Mouse (Mus musculus): ENCODE results near the gene Def6. TPM values are rescaled to one million over a fixed set of nuclear protein-coding genes. Genes with fewer than 3 reads are reported as not detected.

The Def6 gene
- polyA plus RNA-seq, 1 experiment from 2014 or later: 5.6 TPM

DNA sequence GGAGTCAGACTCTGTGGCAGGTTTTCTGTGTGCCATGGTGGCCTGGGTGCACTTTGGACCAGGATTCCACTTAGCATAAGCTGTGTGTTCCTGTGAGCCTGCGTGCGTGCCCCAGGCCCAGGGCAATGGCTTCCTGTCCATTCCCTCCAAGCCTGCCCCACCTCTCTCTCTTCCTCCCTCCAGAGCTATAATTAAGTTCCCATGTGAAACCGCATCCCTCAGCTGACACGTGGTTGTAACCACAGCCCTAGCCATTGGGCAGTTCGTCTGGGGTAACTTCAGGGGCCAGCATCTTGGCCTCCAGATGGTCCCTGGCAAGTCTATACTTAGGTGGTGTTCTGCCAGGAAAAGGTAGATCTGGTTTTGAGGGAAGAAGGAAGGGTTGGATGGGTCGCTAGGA lies 40.0 kb downstream of the Def6 start:
- Histone ChIP-seq H3K9me3 (no peaks in the 10 kb centered on the region), H3K4me1 (replicated peaks) (peaks cover 58% of the 10 kb centered on the region), H3K27me3 (no peaks in the 10 kb centered on the region), H3K4me2 (no peak overlapping the region), H3K36me3 (no peaks in the 10 kb centered on the region), H3K9ac (no peak overlapping the region), H3K4me3 (no peak overlapping the region), H3K27ac (replicated peaks) (no peak overlapping the region)
- 63% methylated on average over 6 of the region's 6 CpGs for WGBS
- ATAC-seq (ENCODE audit: low read depth): no peak

DNA sequence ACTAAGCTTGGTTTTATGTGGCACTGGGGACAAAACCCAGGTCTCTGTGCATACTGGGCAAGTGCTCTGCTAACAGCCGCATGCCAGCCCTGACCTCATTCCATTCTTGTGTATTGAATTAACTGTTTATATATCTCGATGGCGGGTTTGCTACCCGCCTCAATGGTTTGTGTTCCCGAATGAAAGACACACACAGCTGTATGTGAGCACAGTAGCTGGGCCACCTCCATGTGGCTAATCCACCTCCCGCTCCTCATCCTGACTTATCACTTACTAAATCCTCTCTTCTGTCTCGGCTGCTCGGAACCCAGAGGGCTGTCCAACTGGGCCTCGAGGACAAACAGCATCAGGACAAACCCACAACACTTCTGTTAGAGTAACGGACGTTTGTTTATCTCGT lies 41.5 kb downstream of the Def6 start:
- no peak overlapping the region for H3K27ac ChIP-seq (replicated peaks)
- no peak overlapping the region for H3K4me2 ChIP-seq
- no peaks in the 10 kb centered on the region for H3K27me3 ChIP-seq
- peaks cover 58% of the 10 kb centered on the region for H3K4me1 ChIP-seq (replicated peaks)
- no peak for ATAC-seq (ENCODE audit: low read depth)
- no peak overlapping the region for H3K4me3 ChIP-seq
- no peak overlapping the region for H3K9ac ChIP-seq
- H3K9me3 ChIP-seq: no peaks in the 10 kb centered on the region
- no peaks in the 10 kb centered on the region for H3K36me3 ChIP-seq
- WGBS: 77% methylated on average over 12 of the region's 12 CpGs

GRCm38 (mm10) chr17:28251579-28252280 lies 44.2 kb downstream of the Def6 start:
- Histone ChIP-seq H3K36me3 (no peaks in the 10 kb centered on the region), H3K4me2 (no peak overlapping the region), H3K9ac (no peak overlapping the region), H3K27ac (replicated peaks) (0 out of 2 replicates have a peak overlapping the region, but pooled peaks have one; percentile 28), H3K4me3 (no peak overlapping the region), H3K4me1 (replicated peaks) (peaks cover 61% of the 10 kb centered on the region), H3K27me3 (no peaks in the 10 kb centered on the region), H3K9me3 (no peaks in the 10 kb centered on the region)
- no peak for ATAC-seq (ENCODE audit: low read depth)
- WGBS: 89% methylated on average over 12 of the region's 12 CpGs

DNA sequence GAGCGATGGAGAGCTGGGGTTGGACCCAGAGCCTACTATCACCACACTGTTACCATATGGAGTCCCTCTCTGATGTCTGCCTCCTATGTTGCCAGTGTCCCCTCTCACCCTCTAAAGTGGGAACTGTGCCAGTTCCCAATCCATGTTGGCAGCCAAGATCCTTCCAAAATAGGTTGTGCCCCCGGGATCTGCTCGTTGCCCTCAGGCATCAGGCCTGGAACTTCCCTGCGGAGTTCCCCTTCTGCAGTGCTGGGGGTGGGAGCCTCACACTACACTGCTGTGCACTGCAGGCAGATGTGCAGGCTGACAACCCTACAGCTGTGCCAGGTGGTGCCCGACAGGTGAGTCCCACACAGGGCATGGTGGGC lies 44.7 kb downstream of the Def6 start:
- Histone ChIP-seq H3K27me3 (no peaks in the 10 kb centered on the region), H3K4me2 (no peak overlapping the region), H3K4me1 (replicated peaks) (peaks cover 61% of the 10 kb centered on the region), H3K4me3 (no peak overlapping the region), H3K36me3 (no peaks in the 10 kb centered on the region), H3K27ac (replicated peaks) (0 out of 2 replicates have a peak overlapping the region, but pooled peaks have one; percentile 28), H3K9me3 (no peaks in the 10 kb centered on the region), H3K9ac (no peak overlapping the region)
- 76% methylated on average over 5 of the region's 5 CpGs for WGBS
- ATAC-seq (ENCODE audit: low read depth): no peak

DNA sequence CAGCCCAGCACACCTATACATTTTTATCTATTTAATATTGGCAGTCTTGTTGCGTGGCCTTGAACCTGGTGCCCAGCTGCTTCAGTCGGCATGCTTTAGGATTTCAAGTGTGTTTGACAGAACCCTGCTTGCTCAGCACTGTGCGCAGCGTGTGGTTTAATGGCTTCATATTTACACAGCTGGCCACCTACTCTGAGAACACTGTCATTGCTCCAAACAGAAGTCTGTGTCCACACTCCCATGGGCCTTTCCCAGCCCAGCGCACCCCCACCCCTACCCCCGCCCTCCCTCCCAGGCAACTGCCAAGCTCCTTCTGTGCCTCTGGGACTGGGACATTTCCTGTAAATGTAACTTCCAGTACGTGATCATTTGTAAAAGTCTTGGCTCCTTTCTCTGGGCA lies 45.6 kb downstream of the Def6 start:
- no peak overlapping the region for H3K9ac ChIP-seq
- H3K27ac ChIP-seq (replicated peaks): 0 out of 2 replicates have a peak overlapping the region, but pooled peaks have one; percentile 13
- no peaks in the 10 kb centered on the region for H3K36me3 ChIP-seq
- no peaks in the 10 kb centered on the region for H3K9me3 ChIP-seq
- no peaks in the 10 kb centered on the region for H3K27me3 ChIP-seq
- H3K4me1 ChIP-seq (replicated peaks): peaks cover 61% of the 10 kb centered on the region
- WGBS: 62% methylated on average over 7 of the region's 7 CpGs
- no peak overlapping the region for H3K4me2 ChIP-seq
- no peak overlapping the region for H3K4me3 ChIP-seq
- ATAC-seq (ENCODE audit: low read depth): no peak

GRCm38 (mm10) chr17:28254804-28255203 lies 47.2 kb downstream of the Def6 start:
- no peak overlapping the region for H3K9ac ChIP-seq
- no peaks in the 10 kb centered on the region for H3K36me3 ChIP-seq
- H3K27me3 ChIP-seq: no peaks in the 10 kb centered on the region
- peaks cover 53% of the 10 kb centered on the region for H3K4me1 ChIP-seq (replicated peaks)
- peak; percentile 44; the same call in 1 of the 2 replicates for ATAC-seq (ENCODE audit: low read depth)
- no peak overlapping the region for H3K4me2 ChIP-seq
- H3K9me3 ChIP-seq: no peaks in the 10 kb centered on the region
- no peak overlapping the region for H3K4me3 ChIP-seq
- H3K27ac ChIP-seq (replicated peaks): peak overlapping the region; percentile 82
- WGBS: 26% methylated on average over 4 of the region's 4 CpGs

GRCm38 (mm10) chr17:28255651-28256050 lies 48.1 kb downstream of the Def6 start:
- H3K4me1 ChIP-seq (replicated peaks): peaks cover 53% of the 10 kb centered on the region
- H3K9me3 ChIP-seq: no peaks in the 10 kb centered on the region
- H3K27me3 ChIP-seq: no peaks in the 10 kb centered on the region
- H3K4me3 ChIP-seq: no peak overlapping the region
- H3K27ac ChIP-seq (replicated peaks): peak overlapping the region; percentile 82
- H3K36me3 ChIP-seq: no peaks in the 10 kb centered on the region
- whole genome bisulfite sequencing: 38% methylated on average over 5 of the region's 5 CpGs
- 0 out of 2 replicates have a peak overlapping the region, but pooled peaks have one; percentile 7 for H3K4me2 ChIP-seq
- 0 out of 2 replicates have a peak overlapping the region, but pooled peaks have one; percentile 4 for H3K9ac ChIP-seq
- ATAC-seq (ENCODE audit: low read depth): peak; percentile 19; the same call in 1 of the 2 replicates

- no peaks in the 10 kb centered on the region for H3K36me3 ChIP-seq
- H3K4me2 ChIP-seq: no peak overlapping the region
- H3K4me3 ChIP-seq: no peak overlapping the region
- H3K9ac ChIP-seq: 0 out of 2 replicates have a peak overlapping the region, but pooled peaks have one; percentile 5
- no peak for ATAC-seq (ENCODE audit: low read depth)
- H3K9me3 ChIP-seq: no peaks in the 10 kb centered on the region
- H3K27me3 ChIP-seq: no peaks in the 10 kb centered on the region
- H3K4me1 ChIP-seq (replicated peaks): peaks cover 47% of the 10 kb centered on the region
- 74% methylated on average over 13 of the region's 13 CpGs for WGBS
- peak overlapping the region; percentile 82 for H3K27ac ChIP-seq (replicated peaks)
Observed at GRCm38 (mm10) chr17:28256651-28257328, 49.2 kb downstream of the Def6 start.

DNA sequence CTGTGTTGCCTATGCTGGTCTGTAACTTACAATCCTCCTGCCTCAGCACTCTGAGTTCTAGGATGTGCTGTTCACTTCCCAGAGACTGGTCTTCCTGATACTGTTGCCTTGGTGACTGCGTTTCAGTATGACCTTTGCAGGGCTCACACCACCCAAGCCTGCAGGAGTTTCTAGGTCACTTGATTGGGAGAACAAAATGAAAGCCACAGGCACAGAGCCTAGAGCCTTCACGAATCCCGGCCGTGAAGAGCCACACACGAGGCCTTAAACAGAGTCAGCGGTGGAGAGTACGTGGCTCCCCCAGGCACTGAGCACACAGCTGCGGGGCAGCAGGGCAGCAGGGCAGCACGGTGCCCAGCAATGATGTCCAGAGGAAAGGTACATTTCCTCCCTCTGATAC lies 50.7 kb downstream of the Def6 start:
- ATAC-seq (ENCODE audit: low read depth): no peak
- WGBS: 82% methylated on average over 9 of the region's 9 CpGs
- H3K4me3 ChIP-seq: no peak overlapping the region

GRCm38 (mm10) chr17:28259890-28260542 lies 52.4 kb downstream of the Def6 start:
- no peaks in the 10 kb centered on the region for H3K27me3 ChIP-seq
- H3K36me3 ChIP-seq: no peaks in the 10 kb centered on the region
- peaks cover 37% of the 10 kb centered on the region for H3K4me1 ChIP-seq (replicated peaks)
- no peak for ATAC-seq (ENCODE audit: low read depth)
- no peaks in the 10 kb centered on the region for H3K9me3 ChIP-seq
- no peak overlapping the region for H3K9ac ChIP-seq
- H3K4me3 ChIP-seq: no peak overlapping the region
- 77% methylated on average over 16 of the region's 16 CpGs for WGBS
- H3K27ac ChIP-seq (replicated peaks): no peak overlapping the region
- H3K4me2 ChIP-seq: no peak overlapping the region

More for the DNA sequence above, 50.7 kb downstream of the Def6 start:
- Histone ChIP-seq H3K9me3 (no peaks in the 10 kb centered on the region), H3K36me3 (no peaks in the 10 kb centered on the region), H3K9ac (no peak overlapping the region), H3K27me3 (no peaks in the 10 kb centered on the region), H3K4me2 (no peak overlapping the region), H3K4me1 (replicated peaks) (peaks cover 39% of the 10 kb centered on the region), H3K27ac (replicated peaks) (no peak overlapping the region)

DNA sequence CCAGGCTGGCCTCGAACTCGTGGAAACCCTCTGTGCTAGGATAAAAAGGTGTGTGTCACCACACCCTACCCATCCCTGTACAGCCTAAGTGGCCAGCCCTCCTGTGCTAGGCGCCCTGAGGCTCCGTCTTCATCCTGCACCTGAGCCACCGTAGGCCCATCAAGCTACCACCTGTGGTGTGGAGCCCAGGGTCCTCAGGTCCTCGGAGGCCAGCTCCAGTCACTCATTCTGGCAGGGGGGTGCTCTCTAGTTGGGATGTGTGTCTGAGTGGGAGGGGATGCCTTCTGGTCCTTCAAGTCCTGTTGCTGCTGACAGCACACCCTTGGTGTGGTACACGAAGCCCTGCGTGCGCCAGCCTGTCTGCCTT lies 52.9 kb downstream of the Def6 start:
- H3K9ac ChIP-seq: no peak overlapping the region
- WGBS: 84% methylated on average over 9 of the region's 9 CpGs
- ATAC-seq (ENCODE audit: low read depth): no peak
- H3K27ac ChIP-seq (replicated peaks): no peak overlapping the region
- no peak overlapping the region for H3K4me3 ChIP-seq
- H3K9me3 ChIP-seq: no peaks in the 10 kb centered on the region
- H3K4me1 ChIP-seq (replicated peaks): peaks cover 32% of the 10 kb centered on the region
- H3K36me3 ChIP-seq: no peaks in the 10 kb centered on the region
- H3K4me2 ChIP-seq: no peak overlapping the region
- H3K27me3 ChIP-seq: no peaks in the 10 kb centered on the region

DNA sequence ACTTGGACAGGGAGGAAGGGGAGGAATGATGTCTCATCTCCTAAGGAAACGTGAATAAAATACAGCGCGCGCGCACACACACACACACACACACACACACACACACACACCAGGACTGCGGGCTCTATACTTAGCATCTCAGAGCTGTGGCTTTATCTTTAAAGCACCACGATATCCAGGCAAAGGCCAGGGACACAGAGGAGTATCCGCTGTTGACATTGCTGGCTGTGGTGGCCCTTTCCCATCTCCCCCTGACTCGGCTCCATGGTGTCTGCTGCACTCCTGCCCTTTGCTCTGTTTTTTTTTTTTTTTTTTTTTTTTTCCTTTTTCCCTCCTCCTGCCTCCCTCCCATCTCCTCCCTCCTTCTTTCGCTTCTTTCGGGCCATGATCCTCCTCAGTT lies 54.2 kb downstream of the Def6 start:
- Histone ChIP-seq H3K36me3 (no peaks in the 10 kb centered on the region), H3K4me1 (replicated peaks) (peaks cover 19% of the 10 kb centered on the region), H3K4me3 (no peak overlapping the region), H3K27ac (replicated peaks) (no peak overlapping the region), H3K4me2 (no peak overlapping the region), H3K9me3 (no peaks in the 10 kb centered on the region), H3K9ac (no peak overlapping the region), H3K27me3 (no peaks in the 10 kb centered on the region)
- no peak for ATAC-seq (ENCODE audit: low read depth)
- 82% methylated on average over 11 of the region's 11 CpGs for WGBS

Data from neural tube, embryonic 13.5 days (tissue).